Mouse (Mus musculus) hindbrain, embryonic 14.5 days (tissue): ENCODE results near the gene Hyls1. TPM values are rescaled to one million over a fixed set of nuclear protein-coding genes. Genes with fewer than 3 reads are reported as not detected.
"Not testable (repeated sequence)": the region's sequence is repeated elsewhere in the genome, so short reads cannot be mapped to it uniquely, and the experiment has no call there.

Experiments used
- ATAC-seq: fragments of 200-750 bp; cut with Nextera tagmentation; 2 replicates; pipeline ENCODE4 v1.8.0; 2017; ENCODE audit warnings: moderate number of reproducible peaks, mild to moderate bottlenecking, moderate TSS enrichment, moderate library complexity; ENCODE audit not compliant: low FRiP score
- DNase-seq: peaks from one replicate; pipeline ENCODE4 v3.0.0-alpha.2; 2015; ENCODE audit warnings: low spot score
- H3K27ac ChIP-seq: fragments of 300-500 bp; sonication (generic); 2 replicates; pipeline ENCODE4 v1.5.1; 2014; ENCODE audit warnings: mild to moderate bottlenecking, moderate library complexity
- H3K27me3 ChIP-seq: fragments of 300-500 bp; sonication (generic); 2 replicates; pipeline ENCODE4 v1.6.1; 2014; ENCODE audit warnings: mild to moderate bottlenecking, low read length, mixed read lengths; ENCODE audit not compliant: control insufficient read depth, insufficient read depth
- H3K36me3 ChIP-seq: fragments of 300-500 bp; sonication (generic); replicated peaks from 2 replicates; pipeline ENCODE4 v1.6.1; 2014; ENCODE audit not compliant: control insufficient read depth, insufficient read depth
- H3K4me1 ChIP-seq: fragments of 300-500 bp; sonication (generic); replicated peaks from 2 replicates; pipeline ENCODE4 v1.6.1; 2014; ENCODE audit warnings: antibody characterized with exemption, low read length, mixed read lengths; ENCODE audit not compliant: control insufficient read depth, insufficient read depth
- H3K4me2 ChIP-seq: fragments of 300-500 bp; sonication (generic); replicated peaks from 2 replicates; pipeline ENCODE4 v1.6.1; 2014; ENCODE audit warnings: mild to moderate bottlenecking, moderate library complexity
- H3K4me3 ChIP-seq: fragments of 300-500 bp; sonication (generic); replicated peaks from 2 replicates; pipeline ENCODE4 v1.5.1; 2014; ENCODE audit warnings: mild to moderate bottlenecking, low read length
- H3K9ac ChIP-seq: fragments of 300-500 bp; sonication (generic); 2 replicates; pipeline ENCODE4 v1.6.1; 2014
- H3K9me3 ChIP-seq: fragments of 300-500 bp; sonication (generic); 2 replicates; pipeline ENCODE4 v1.6.1; 2016; ENCODE audit warnings: low read length; ENCODE audit not compliant: control insufficient read depth
- WGBS: fragments of 180-500 bp; shearing (Covaris S2); extraction: QIAGEN DNeasy Blood & Tissue Kit; methylation state at CpG from one replicate; pipeline ENCODE4 v1.1.7; 2014; 5-methylcytosine and 5-hydroxymethylcytosine counted together
- polyA plus RNA-seq: library from polyadenylated mRNA; unstranded; fragments of >200 nt; fragmentation: Nextera tagmentation; extraction: Ambion mirVana; gene quantifications from 2 replicates; pipeline ENCODE4 v1.2.1, GENCODE M21; 2014

The Hyls1 gene
- polyA plus RNA-seq = 14.4 and 18.2 TPM in 2 replicates

- peak within 1 kb of the TSS; percentile 69 for H3K4me3 ChIP-seq
- under 1% methylated on average over 86 of the region's 86 CpGs for WGBS
- H3K36me3 ChIP-seq = peaks cover 32% of the 10 kb centered on the region
- peaks cover 9% of the 10 kb centered on the region for H3K4me1 ChIP-seq
- H3K27ac ChIP-seq = peak within 1 kb of the TSS; percentile 87
- H3K9ac ChIP-seq = peak within 1 kb of the TSS; percentile 76
- DNase-seq (peak; percentile 96), ATAC-seq (peak; percentile 98)
- H3K4me2 ChIP-seq = peak within 1 kb of the TSS; percentile 67
- 0 out of 2 replicates have a peak, but pooled peaks cover 4% of the 10 kb centered on the region for H3K27me3 ChIP-seq
- H3K9me3 ChIP-seq = no peaks in the 10 kb centered on the region
Observed at GRCm38 (mm10) chr9:35569571-35570534, at the start of gene Hyls1, which contains the start of gene Pate2. Gene Hyls1 (minus strand): TSS chr9:35570398. Gene Pate2 (plus strand): TSS chr9:35570284.

- WGBS = 77% methylated on average over 2 of the region's 2 CpGs
- not testable (repeated sequence) for H3K4me3 ChIP-seq, H3K27me3 ChIP-seq, H3K4me2 ChIP-seq, H3K9me3 ChIP-seq, DNase-seq, H3K9ac ChIP-seq, ATAC-seq, H3K4me1 ChIP-seq, H3K36me3 ChIP-seq, H3K27ac ChIP-seq
Observed at GRCm38 (mm10) chr9:35616784-35617183, 46.6 kb upstream of the Hyls1 start.

- no peaks in the 10 kb centered on the region for H3K9me3 ChIP-seq
- no peaks in the 10 kb centered on the region for H3K27me3 ChIP-seq
- 38% methylated on average over 2 of the region's 2 CpGs for WGBS
- H3K4me1 ChIP-seq = no peaks in the 10 kb centered on the region
- no peak overlapping the region for H3K9ac ChIP-seq
- H3K4me2 ChIP-seq = no peak overlapping the region
- no peaks in the 10 kb centered on the region for H3K36me3 ChIP-seq
- no peak overlapping the region for H3K27ac ChIP-seq
- ATAC-seq (no peak), DNase-seq (no peak)
- H3K4me3 ChIP-seq = no peak overlapping the region
Observed at GRCm38 (mm10) chr9:35614005-35614404, 43.8 kb upstream of the Hyls1 start.

GRCm38 (mm10) chr9:35611841-35612240, 41.6 kb upstream of the Hyls1 start, which contains the start of gene Pate4:
Gene Pate4 (minus strand): TSS chr9:35611941.
- H3K9ac ChIP-seq = no peak within 1 kb of the TSS
- H3K27ac ChIP-seq = no peak within 1 kb of the TSS
- no peaks in the 10 kb centered on the region for H3K27me3 ChIP-seq
- WGBS = 60% methylated on average over 1 of the region's 1 CpGs
- no peaks in the 10 kb centered on the region for H3K4me1 ChIP-seq
- no peak for DNase-seq
- H3K4me3 ChIP-seq = no peak within 1 kb of the TSS
- no peaks in the 10 kb centered on the region for H3K9me3 ChIP-seq
- no peak for ATAC-seq
- H3K4me2 ChIP-seq = no peak within 1 kb of the TSS
- no peaks in the 10 kb centered on the region for H3K36me3 ChIP-seq

- Histone ChIP-seq H3K9me3 (no peaks in the 10 kb centered on the region), H3K27me3 (no peaks in the 10 kb centered on the region), H3K4me3 (no peak overlapping the region), H3K36me3 (no peaks in the 10 kb centered on the region), H3K4me1 (no peaks in the 10 kb centered on the region), H3K4me2 (no peak overlapping the region), H3K27ac (no peak overlapping the region), H3K9ac (no peak overlapping the region)
- 72% methylated on average over 8 of the region's 8 CpGs for WGBS
- no peak for ATAC-seq
- DNase-seq = no peak
Observed at GRCm38 (mm10) chr9:35607647-35608405, 37.6 kb upstream of the Hyls1 start.

- WGBS = 18% methylated on average over 2 of the region's 2 CpGs
- no peak overlapping the region for H3K4me3 ChIP-seq
- DNase-seq (peak; percentile 45), ATAC-seq (peak; percentile 46; the same call in 1 of the 2 replicates)
- no peaks in the 10 kb centered on the region for H3K9me3 ChIP-seq
- no peaks in the 10 kb centered on the region for H3K36me3 ChIP-seq
- H3K27me3 ChIP-seq = no peaks in the 10 kb centered on the region
- H3K27ac ChIP-seq = no peak overlapping the region
- H3K4me2 ChIP-seq = no peak overlapping the region
- no peak overlapping the region for H3K9ac ChIP-seq
- H3K4me1 ChIP-seq = no peaks in the 10 kb centered on the region
Observed at GRCm38 (mm10) chr9:35592903-35593302, 22.7 kb upstream of the Hyls1 start.

- H3K4me2 ChIP-seq = no peak overlapping the region
- H3K9me3 ChIP-seq = no peaks in the 10 kb centered on the region
- no peaks in the 10 kb centered on the region for H3K36me3 ChIP-seq
- H3K27ac ChIP-seq = no peak overlapping the region
- DNase-seq (no peak), ATAC-seq (no peak)
- H3K4me3 ChIP-seq = no peak overlapping the region
- no peaks in the 10 kb centered on the region for H3K27me3 ChIP-seq
- 70% methylated on average over 1 of the region's 1 CpGs for WGBS
- no peak overlapping the region for H3K9ac ChIP-seq
- H3K4me1 ChIP-seq = no peaks in the 10 kb centered on the region
Observed at GRCm38 (mm10) chr9:35587674-35588073, 17.5 kb upstream of the Hyls1 start.

GRCm38 (mm10) chr9:35574416-35574815, 4.2 kb upstream of the Hyls1 start:
- Histone ChIP-seq H3K4me3 (peak overlapping the region; percentile 30), H3K27me3 (peaks cover 10% of the 10 kb centered on the region; the same call in 1 of the 2 replicates), H3K27ac (no peak overlapping the region), H3K9me3 (no peaks in the 10 kb centered on the region), H3K9ac (peak overlapping the region; percentile 51), H3K36me3 (no peaks in the 10 kb centered on the region), H3K4me2 (peak overlapping the region; percentile 60), H3K4me1 (peaks cover 4% of the 10 kb centered on the region; the same call in 1 of the 2 replicates)
- 5% methylated on average over 32 of the region's 32 CpGs for WGBS
- no peak for DNase-seq
- ATAC-seq = no peak

GRCm38 (mm10) chr9:35570663-35571062, 465 bp upstream of the Hyls1 start:
- DNase-seq (no peak), ATAC-seq (no peak)
- 9% methylated on average over 5 of the region's 5 CpGs for WGBS
- H3K4me1 ChIP-seq = peaks cover 9% of the 10 kb centered on the region
- H3K9ac ChIP-seq = peak overlapping the region; percentile 76
- H3K27ac ChIP-seq = no peak overlapping the region
- peak overlapping the region; percentile 69 for H3K4me3 ChIP-seq
- peak overlapping the region; percentile 67 for H3K4me2 ChIP-seq
- no peaks in the 10 kb centered on the region for H3K9me3 ChIP-seq
- H3K36me3 ChIP-seq = peaks cover 24% of the 10 kb centered on the region
- peaks cover 10% of the 10 kb centered on the region; the same call in 1 of the 2 replicates for H3K27me3 ChIP-seq
